Mouse (Mus musculus) ES-E14 (cell line): ENCODE results near the gene Pnpla2.

ENCODE experiments used
- CHD2 ChIP-seq: IDR thresholded peaks from 2 replicates; pipeline ENCODE4 v1.6.1; 2014; ENCODE audit warnings: mild to moderate bottlenecking, low read depth, low read length, inconsistent platforms
- HCFC1 ChIP-seq: IDR thresholded peaks from 2 replicates; pipeline ENCODE4 v1.6.1; 2012; ENCODE audit warnings: low read length, inconsistent platforms, borderline replicate concordance; ENCODE audit not compliant: insufficient read depth
- MAFK ChIP-seq: IDR thresholded peaks from 2 replicates; pipeline ENCODE4 v1.6.1; 2014; ENCODE audit warnings: mild to moderate bottlenecking, low read depth, low read length, inconsistent platforms; ENCODE audit not compliant: insufficient read depth
- ZC3H11A ChIP-seq: IDR thresholded peaks from 2 replicates; pipeline ENCODE4 v1.6.1; 2012; ENCODE audit warnings: low read depth, mild to moderate bottlenecking, inconsistent platforms, low read length, borderline replicate concordance
- ZNF384 ChIP-seq: IDR thresholded peaks from 2 replicates; pipeline ENCODE4 v1.6.1; 2012; ENCODE audit warnings: low read depth, low read length, inconsistent platforms

GRCm38 (mm10) chr7:141455610-141456314, 764 bp downstream of the Pnpla2 start:
- no peak for TF ChIP-seq HCFC1
- no peak for TF ChIP-seq CHD2
- TF ChIP-seq ZC3H11A = no peak
- TF ChIP-seq MAFK = no peak
- TF ChIP-seq ZNF384 = no peak
